Mouse (Mus musculus) cortical plate, adult 2 months (tissue): ENCODE measurements at regions not wholly inside any gene's neighbourhood (a gene's known extent, or its start where the extent isn't known, plus 50 kb on each side); places are given as distances from the start of the nearest gene placed in this dataset.

ENCODE experiments used
- H3K27ac ChIP-seq: fragments of 200-500 bp; 2 replicates; pipeline ENCODE4 v1.5.1; 2012; ENCODE audit warnings: low read length, control low read depth, inconsistent platforms; ENCODE audit not compliant: insufficient read depth
- H3K4me1 ChIP-seq: fragments of 200-500 bp; 2 replicates; pipeline ENCODE4 v1.6.1; 2011; ENCODE audit warnings: low read length; ENCODE audit not compliant: control insufficient read depth, insufficient read depth
- H3K4me3 ChIP-seq: fragments of 200-500 bp; 2 replicates; pipeline ENCODE4 v1.5.1; 2011; ENCODE audit warnings: mild to moderate bottlenecking, low read length, control low read depth; ENCODE audit not compliant: insufficient read depth
- CTCF ChIP-seq: fragments of 200-500 bp; IDR thresholded peaks from 2 replicates; pipeline ENCODE4 v1.5.1; 2011; ENCODE audit warnings: mild to moderate bottlenecking, control low read depth, low read length; ENCODE audit not compliant: insufficient read depth; ENCODE audit errors: extremely low read depth
- POLR2A ChIP-seq: fragments of 200-500 bp; IDR thresholded peaks from 2 replicates; pipeline ENCODE4 v1.6.1; 2011; ENCODE audit warnings: mild to moderate bottlenecking, low read length, control low read depth; ENCODE audit not compliant: insufficient read depth; ENCODE audit errors: extremely low read depth

- H3K4me1 ChIP-seq: no peaks in the 10 kb centered on the region
- TF ChIP-seq CTCF (no peak), POLR2A (no peak)
- H3K4me3 ChIP-seq: no peak overlapping the region
- no peak overlapping the region for H3K27ac ChIP-seq
Measured at GRCm38 (mm10) chr9:52473555-52474196, 205.9 kb downstream of the AI593442 start.

GRCm38 (mm10) chr9:52472859-52473258 lies 206.7 kb downstream of the AI593442 start:
- Histone ChIP-seq H3K27ac (no peak overlapping the region), H3K4me1 (no peaks in the 10 kb centered on the region), H3K4me3 (no peak overlapping the region)
- no peak for TF ChIP-seq CTCF
- no peak for TF ChIP-seq POLR2A

GRCm38 (mm10) chr9:52458518-52458917 lies 221.1 kb downstream of the AI593442 start:
- Histone ChIP-seq H3K4me3 (no peak overlapping the region), H3K27ac (no peak overlapping the region), H3K4me1 (no peaks in the 10 kb centered on the region)
- no peak for TF ChIP-seq POLR2A
- no peak for TF ChIP-seq CTCF

GRCm38 (mm10) chr9:52454445-52454844 lies 225.1 kb downstream of the AI593442 start:
- Histone ChIP-seq H3K4me3 (no peak overlapping the region), H3K4me1 (no peaks in the 10 kb centered on the region), H3K27ac (no peak overlapping the region)
- no peak for TF ChIP-seq POLR2A
- no peak for TF ChIP-seq CTCF

- Histone ChIP-seq H3K27ac (no peak overlapping the region), H3K4me1 (no peaks in the 10 kb centered on the region), H3K4me3 (no peak overlapping the region)
- TF ChIP-seq POLR2A: no peak
- no peak for TF ChIP-seq CTCF
Measured at GRCm38 (mm10) chr9:52451792-52452191, 227.8 kb downstream of the AI593442 start.

- no peaks in the 10 kb centered on the region for H3K4me1 ChIP-seq
- H3K4me3 ChIP-seq: no peak overlapping the region
- TF ChIP-seq CTCF: no peak
- TF ChIP-seq POLR2A: no peak
- no peak overlapping the region for H3K27ac ChIP-seq
Measured at GRCm38 (mm10) chr9:52448245-52448644, 231.3 kb downstream of the AI593442 start.

GRCm38 (mm10) chr9:52443228-52443627 lies 236.4 kb downstream of the AI593442 start:
- no peak overlapping the region for H3K4me3 ChIP-seq
- H3K4me1 ChIP-seq: no peaks in the 10 kb centered on the region
- TF ChIP-seq CTCF (no peak), POLR2A (no peak)
- H3K27ac ChIP-seq: no peak overlapping the region

- peaks cover 2% of the 10 kb centered on the region for H3K4me1 ChIP-seq
- TF ChIP-seq POLR2A (no peak), CTCF (no peak)
- H3K27ac ChIP-seq: no peak overlapping the region
- H3K4me3 ChIP-seq: no peak overlapping the region
Measured at GRCm38 (mm10) chr9:52434215-52434614, 245.4 kb downstream of the AI593442 start.

- Histone ChIP-seq H3K4me3 (no peak overlapping the region), H3K27ac (no peak overlapping the region), H3K4me1 (no peaks in the 10 kb centered on the region)
- no peak for TF ChIP-seq CTCF
- no peak for TF ChIP-seq POLR2A
Measured at GRCm38 (mm10) chr9:52425413-52425812, 254.2 kb downstream of the AI593442 start.

GRCm38 (mm10) chr9:52422622-52423021 lies 254.2 kb upstream of the Zc3h12c start:
- Histone ChIP-seq H3K27ac (no peak overlapping the region), H3K4me3 (no peak overlapping the region), H3K4me1 (no peaks in the 10 kb centered on the region)
- TF ChIP-seq CTCF (no peak), POLR2A (no peak)

GRCm38 (mm10) chr9:52415706-52416105 lies 247.3 kb upstream of the Zc3h12c start:
- Histone ChIP-seq H3K27ac (no peak overlapping the region), H3K4me1 (no peaks in the 10 kb centered on the region), H3K4me3 (no peak overlapping the region)
- TF ChIP-seq CTCF (no peak), POLR2A (no peak)
